Mouse (Mus musculus) cortical plate, adult 2 months (tissue): ENCODE data around the gene Fbxl8.

Experiments
- CTCF ChIP-seq: fragments of 200-500 bp; IDR thresholded peaks from 2 replicates; pipeline ENCODE4 v1.5.1; 2011; ENCODE audit warnings: mild to moderate bottlenecking, control low read depth, low read length; ENCODE audit not compliant: insufficient read depth; ENCODE audit errors: extremely low read depth
- POLR2A ChIP-seq: fragments of 200-500 bp; IDR thresholded peaks from 2 replicates; pipeline ENCODE4 v1.6.1; 2011; ENCODE audit warnings: mild to moderate bottlenecking, low read length, control low read depth; ENCODE audit not compliant: insufficient read depth; ENCODE audit errors: extremely low read depth

DNA sequence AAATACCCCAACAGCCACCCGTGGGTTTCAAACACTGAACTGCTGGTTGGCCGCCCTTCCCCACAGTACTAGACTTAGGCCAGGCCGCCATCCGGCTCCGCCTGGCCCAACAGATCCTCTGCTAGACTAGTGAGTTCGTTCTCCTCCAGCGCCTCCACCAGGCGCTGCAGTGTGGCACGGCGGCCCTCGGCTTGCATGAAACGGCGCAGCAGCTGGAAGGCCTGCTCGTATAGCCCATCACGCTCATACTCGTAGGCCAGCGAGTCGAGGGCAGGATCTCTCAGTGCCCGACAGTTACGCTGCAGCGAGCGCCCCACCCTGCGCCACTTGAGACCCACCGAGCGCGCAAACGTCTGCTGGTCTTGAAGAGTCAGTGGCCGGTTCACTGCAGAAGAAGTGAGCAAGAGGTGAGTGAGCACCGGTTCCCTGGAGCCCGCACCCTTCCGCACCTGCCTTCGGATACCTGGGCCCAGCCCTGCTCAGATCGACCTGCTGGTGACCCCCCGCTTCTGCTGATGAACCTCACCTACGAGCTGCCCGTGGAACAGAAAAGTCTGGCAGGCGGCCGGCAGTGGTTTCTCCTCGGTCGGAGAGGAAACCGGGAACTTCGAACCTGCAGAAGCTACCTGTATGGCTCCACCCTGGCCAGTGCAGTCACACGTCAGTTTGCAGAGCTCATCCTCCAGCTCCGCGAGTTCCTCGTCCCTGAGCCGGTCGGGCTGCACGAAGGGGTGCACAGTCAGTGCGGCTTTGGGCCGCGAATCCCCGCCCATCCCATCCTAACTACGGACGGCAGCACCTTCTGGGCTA lies 5.3 kb upstream of the Fbxl8 start:
- TF ChIP-seq CTCF: no peak
- no peak for TF ChIP-seq POLR2A
